In the genomic region with DNA sequence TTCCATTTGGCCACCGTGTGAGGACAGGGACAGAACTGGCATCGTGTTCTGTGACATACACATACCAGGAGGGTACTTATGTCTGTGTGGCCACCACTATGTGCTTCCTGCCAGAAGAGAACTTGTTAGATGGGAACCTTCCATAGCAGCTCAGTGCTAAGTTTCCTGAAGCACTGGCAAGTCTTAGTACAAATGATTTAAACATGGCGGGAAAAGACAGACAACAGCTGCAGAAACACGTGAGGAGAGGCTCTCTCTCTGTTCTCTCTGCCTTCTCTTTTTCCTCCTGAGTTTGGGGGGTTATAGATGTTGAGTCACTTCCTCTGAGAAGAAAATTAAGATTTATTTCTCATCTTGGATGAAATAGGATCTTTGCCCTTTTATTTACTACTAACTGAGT, we compare ENCODE assay signal across 24 mouse cellular contexts.
"Had no signal": no experiment of that assay in that cellular context is flagged by ENCODE, and none has a peak within 500 bp of the region (broad histone marks: within the 10 kb centered on the region; RNA-seq: fewer than 3 reads in every experiment).

No protein-coding gene starts in this region.

- H3K27me3 ChIP-seq: heart, embryonic 15.5 days; hindbrain, embryonic 13.5 days; hindbrain, embryonic 15.5 days; limb, embryonic 15.5 days had no signal

- H3K4me2 ChIP-seq: heart, embryonic 11.5 days; heart, embryonic 13.5 days; heart, embryonic 15.5 days; hindbrain, embryonic 13.5 days; hindbrain, embryonic 15.5 days; limb, embryonic 15.5 days; liver, embryonic 12.5 days had no signal

- DNase-seq: gastrocnemius, adult 2 months; gastrocnemius, postnatal 14 days; gastrocnemius, postnatal 36 days; heart, adult 2 months; heart, postnatal 14 days; heart, postnatal 36 days; kidney, adult 11 months; kidney, adult 2 months; kidney, adult 9 months; kidney, postnatal 14 days; kidney, postnatal 36 days; layer of hippocampus, adult 9-11 months; layer of hippocampus, postnatal 36 days; left cerebral cortex, postnatal 4 days had no signal

- H3K36me3 ChIP-seq: heart, embryonic 13.5 days; heart, embryonic 15.5 days; hindbrain, embryonic 13.5 days; hindbrain, embryonic 15.5 days; limb, embryonic 13.5 days; limb, embryonic 15.5 days; liver, embryonic 12.5 days had no signal

- H3K9me3 ChIP-seq: heart, embryonic 13.5 days; heart, embryonic 15.5 days; hindbrain, embryonic 13.5 days; hindbrain, embryonic 15.5 days; limb, embryonic 13.5 days; limb, embryonic 15.5 days; liver, embryonic 12.5 days had no signal

- ATAC-seq: forebrain, embryonic 16.5 days; hindbrain, postnatal 0 days; liver, embryonic 12.5 days had no signal

- H3K9ac ChIP-seq: heart, embryonic 13.5 days; heart, embryonic 15.5 days; hindbrain, embryonic 13.5 days; hindbrain, embryonic 15.5 days; limb, embryonic 13.5 days; limb, embryonic 15.5 days; liver, embryonic 12.5 days had no signal

- H3K4me3 ChIP-seq: gastrocnemius, adult 2 months; heart, adult 2 months; heart, embryonic 13.5 days; heart, embryonic 15.5 days; hindbrain, embryonic 13.5 days; hindbrain, embryonic 15.5 days; limb, embryonic 13.5 days; limb, embryonic 15.5 days; liver, embryonic 12.5 days had no signal

- H3K4me1 ChIP-seq: hindbrain, embryonic 13.5 days; hindbrain, embryonic 15.5 days; liver, embryonic 12.5 days had no signal

- H3K27ac ChIP-seq: gastrocnemius, adult 2 months; heart, adult 2 months; heart, embryonic 13.5 days; heart, embryonic 15.5 days; hindbrain, embryonic 13.5 days; hindbrain, embryonic 15.5 days; hindbrain, postnatal 0 days; limb, embryonic 13.5 days; limb, embryonic 15.5 days; liver, embryonic 12.5 days had no signal
